Mouse (Mus musculus) cerebellum, adult (tissue): ENCODE data around the gene Tgfbr3.

Experiments
- ATAC-seq: cut with Nextera tagmentation; 2 replicates; pipeline ENCODE4 v1.9.2; 2017; ENCODE audit warnings: mild to moderate bottlenecking, moderate library complexity, mixed read lengths; ENCODE audit not compliant: insufficient number of reproducible peaks, low FRiP score, low TSS enrichment

Gene Tgfbr3

GRCm38 (mm10) chr5:107092137-107092536 lies 197.3 kb downstream of the Tgfbr3 start:
- ATAC-seq = no peak

GRCm38 (mm10) chr5:107089966-107090365 lies 199.5 kb downstream of the Tgfbr3 start:
- ATAC-seq = no peak

- ATAC-seq = no peak
These were observed 201.3 kb downstream of the Tgfbr3 start for GRCm38 (mm10) chr5:107087829-107088808.

- no peak for ATAC-seq
These were observed 202.1 kb downstream of the Tgfbr3 start for GRCm38 (mm10) chr5:107087291-107087690.

- no peak for ATAC-seq
These were observed 203.3 kb downstream of the Tgfbr3 start for GRCm38 (mm10) chr5:107086166-107086565.

- ATAC-seq = no peak
These were observed 205.0 kb downstream of the Tgfbr3 start for GRCm38 (mm10) chr5:107084431-107084830.

- ATAC-seq = no peak
These were observed 207.4 kb downstream of the Tgfbr3 start for GRCm38 (mm10) chr5:107082011-107082410.

- no peak for ATAC-seq
These were observed 208.3 kb downstream of the Tgfbr3 start for GRCm38 (mm10) chr5:107080986-107081624.

GRCm38 (mm10) chr5:107079920-107080319 lies 209.5 kb downstream of the Tgfbr3 start:
- no peak for ATAC-seq

- ATAC-seq = no peak
These were observed 210.2 kb downstream of the Tgfbr3 start for GRCm38 (mm10) chr5:107079146-107079638.

GRCm38 (mm10) chr5:107078361-107078760 lies 211.1 kb downstream of the Tgfbr3 start:
- ATAC-seq = no peak

- ATAC-seq = no peak
These were observed 211.5 kb downstream of the Tgfbr3 start for GRCm38 (mm10) chr5:107077900-107078299.

GRCm38 (mm10) chr5:107074980-107075583 lies 214.3 kb downstream of the Tgfbr3 start:
- ATAC-seq = no peak

- no peak for ATAC-seq
These were observed 215.1 kb downstream of the Tgfbr3 start for GRCm38 (mm10) chr5:107074350-107074749.

GRCm38 (mm10) chr5:107073536-107073935 lies 215.9 kb downstream of the Tgfbr3 start:
- no peak for ATAC-seq

GRCm38 (mm10) chr5:107068146-107068545 lies 221.3 kb downstream of the Tgfbr3 start:
- no peak for ATAC-seq

GRCm38 (mm10) chr5:107067531-107067930 lies 221.9 kb downstream of the Tgfbr3 start:
- ATAC-seq = no peak

- ATAC-seq = no peak
These were observed 224.5 kb downstream of the Tgfbr3 start for GRCm38 (mm10) chr5:107064922-107065321.

GRCm38 (mm10) chr5:107062229-107062852 lies 227.1 kb downstream of the Tgfbr3 start:
- ATAC-seq = no peak

- no peak for ATAC-seq
These were observed 229.9 kb downstream of the Tgfbr3 start for GRCm38 (mm10) chr5:107059514-107059913.
